Mouse (Mus musculus) neural tube, embryonic 14.5 days (tissue): ENCODE data around the gene Olfr709-ps1. TPM values are rescaled to one million over a fixed set of nuclear protein-coding genes. Genes with fewer than 3 reads are reported as not detected.
"Not testable (repeated sequence)": the region's sequence is repeated elsewhere in the genome, so short reads cannot be mapped to it uniquely, and the experiment has no call there.

Experiments used
- ATAC-seq: fragments of 200-750 bp; cut with Nextera tagmentation; 2 replicates; pipeline ENCODE4 v1.8.0; 2017; ENCODE audit warnings: low read depth, mild to moderate bottlenecking, moderate TSS enrichment, moderate library complexity
- H3K27ac ChIP-seq: fragments of 300-500 bp; sonication (generic); 2 replicates; pipeline ENCODE4 v1.5.1; 2014; ENCODE audit warnings: low read depth, mild to moderate bottlenecking, control low read depth, low read length, moderate library complexity, mixed read lengths
- H3K27me3 ChIP-seq: fragments of 300-500 bp; sonication (generic); 2 replicates; pipeline ENCODE4 v1.6.1; 2014; ENCODE audit warnings: low read length; ENCODE audit not compliant: control insufficient read depth, insufficient read depth
- H3K36me3 ChIP-seq: fragments of 300-500 bp; sonication (generic); 2 replicates; pipeline ENCODE4 v1.6.1; 2014; ENCODE audit warnings: low read length, mixed read lengths; ENCODE audit not compliant: control insufficient read depth, insufficient read depth
- H3K4me1 ChIP-seq: fragments of 300-500 bp; sonication (generic); 2 replicates; pipeline ENCODE4 v1.6.1; 2014; ENCODE audit warnings: low read length; ENCODE audit not compliant: control insufficient read depth, insufficient read depth
- H3K4me2 ChIP-seq: fragments of 300-500 bp; sonication (generic); 2 replicates; pipeline ENCODE4 v1.6.1; 2014; ENCODE audit warnings: mild to moderate bottlenecking, low read depth, low read length, control low read depth
- H3K4me3 ChIP-seq: fragments of 300-500 bp; sonication (generic); 2 replicates; pipeline ENCODE4 v1.5.1; 2014; ENCODE audit warnings: low read depth, low read length, control low read depth, mixed read lengths
- H3K9ac ChIP-seq: fragments of 300-500 bp; sonication (generic); replicated peaks from 2 replicates; pipeline ENCODE4 v1.6.1; 2014; ENCODE audit warnings: low read depth, mild to moderate bottlenecking, control low read depth, low read length, mixed read lengths
- H3K9me3 ChIP-seq: fragments of 300-500 bp; sonication (generic); 2 replicates; pipeline ENCODE4 v1.6.1; 2016; ENCODE audit warnings: low read length; ENCODE audit not compliant: control insufficient read depth
- WGBS: fragments of 180-500 bp; shearing (Covaris S2); extraction: QIAGEN DNeasy Blood & Tissue Kit; methylation state at CpG from one replicate; pipeline ENCODE4 v1.1.7; 2014; 5-methylcytosine and 5-hydroxymethylcytosine counted together
- polyA plus RNA-seq: library from polyadenylated mRNA; unstranded; fragments of >200 nt; fragmentation: Nextera tagmentation; extraction: Ambion mirVana; gene quantifications from 2 replicates; pipeline ENCODE4 v1.2.1, GENCODE M21; 2014

Olfr709-ps1 gene
- polyA plus RNA-seq = not detected in 2 replicates

DNA sequence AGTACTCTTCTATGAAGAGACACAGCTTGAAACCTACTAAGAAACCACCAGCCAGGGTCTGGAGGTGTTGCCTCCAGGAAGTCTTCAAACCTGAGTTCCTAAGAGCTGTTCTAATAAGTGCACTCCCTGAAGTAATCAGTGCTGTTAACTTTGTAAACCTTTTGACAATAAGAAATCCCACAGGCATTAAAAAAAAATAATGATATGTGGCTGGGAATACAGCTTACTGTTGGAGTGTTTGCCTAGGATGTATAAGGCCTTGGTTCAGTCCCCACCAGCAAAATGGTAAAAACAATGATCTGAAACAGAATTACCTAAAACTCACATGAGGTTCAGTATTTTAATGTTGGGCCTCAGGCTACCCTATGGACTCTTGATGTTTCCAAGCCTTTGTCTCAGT is at the start of gene Olfr709-ps1:
Gene Olfr709-ps1 (minus strand): TSS at position 101 of the 400 bp plus-strand sequence.
- Histone ChIP-seq H3K4me3 (no peak within 1 kb of the TSS), H3K27ac (no peak within 1 kb of the TSS), H3K4me2 (no peak within 1 kb of the TSS), H3K4me1 (no peaks in the 10 kb centered on the region), H3K36me3 (no peaks in the 10 kb centered on the region), H3K9ac (no peak within 1 kb of the TSS), H3K27me3 (no peaks in the 10 kb centered on the region), H3K9me3 (no peaks in the 10 kb centered on the region)
- ATAC-seq = no peak

DNA sequence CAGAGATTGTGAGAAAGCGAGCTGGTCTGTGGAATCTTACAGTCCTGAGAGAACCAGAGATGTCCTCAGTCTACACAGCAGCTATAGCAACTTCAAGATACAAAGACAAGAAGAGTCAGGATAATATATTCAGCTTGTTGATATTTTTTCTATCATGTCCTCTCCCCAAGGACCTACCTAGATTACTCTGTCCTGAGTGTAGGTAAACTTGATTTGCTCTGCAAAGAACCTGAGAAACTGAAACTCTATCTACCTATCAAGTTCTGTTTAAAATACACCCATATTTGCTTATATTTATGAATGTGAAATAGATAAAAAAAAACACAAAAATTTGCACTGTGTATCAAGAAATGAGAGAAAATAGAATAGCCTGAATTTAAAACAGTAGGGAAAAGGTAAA is 43.3 kb upstream of the Olfr709-ps1 start, which contains the start of gene Olfr711:
Gene Olfr711 (minus strand): TSS at position 101 of the 400 bp plus-strand sequence.
- no peaks in the 10 kb centered on the region for H3K4me1 ChIP-seq
- no peak within 1 kb of the TSS for H3K4me3 ChIP-seq
- no peaks in the 10 kb centered on the region for H3K27me3 ChIP-seq
- H3K36me3 ChIP-seq = no peaks in the 10 kb centered on the region
- no peak within 1 kb of the TSS for H3K27ac ChIP-seq
- 72% methylated on average over 1 of the region's 1 CpGs for WGBS
- H3K4me2 ChIP-seq = no peak within 1 kb of the TSS
- no peaks in the 10 kb centered on the region for H3K9me3 ChIP-seq
- H3K9ac ChIP-seq = no peak within 1 kb of the TSS
- no peak for ATAC-seq

DNA sequence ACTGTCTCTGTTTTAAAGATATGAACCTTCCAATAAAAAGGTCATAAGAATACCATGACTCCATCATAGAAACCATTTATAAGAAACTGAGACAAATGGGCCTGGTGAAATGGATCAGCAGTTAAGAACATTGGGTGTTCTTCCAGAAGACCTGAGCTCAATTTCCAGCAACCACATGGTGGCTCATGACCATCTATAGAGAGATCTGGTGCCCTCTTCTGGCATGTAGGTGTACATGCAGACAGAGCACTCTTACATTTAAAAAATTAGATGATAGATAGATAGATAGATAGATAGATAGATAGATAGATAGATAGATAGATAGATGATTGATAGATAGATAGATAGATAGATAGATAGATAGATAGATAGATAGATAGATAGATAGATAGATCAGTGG is 35.5 kb upstream of the Olfr709-ps1 start:
- H3K36me3 ChIP-seq, H3K4me2 ChIP-seq, ATAC-seq, H3K9ac ChIP-seq, H3K4me1 ChIP-seq, H3K9me3 ChIP-seq, H3K27me3 ChIP-seq, H3K27ac ChIP-seq, H3K4me3 ChIP-seq: not testable (repeated sequence)

DNA sequence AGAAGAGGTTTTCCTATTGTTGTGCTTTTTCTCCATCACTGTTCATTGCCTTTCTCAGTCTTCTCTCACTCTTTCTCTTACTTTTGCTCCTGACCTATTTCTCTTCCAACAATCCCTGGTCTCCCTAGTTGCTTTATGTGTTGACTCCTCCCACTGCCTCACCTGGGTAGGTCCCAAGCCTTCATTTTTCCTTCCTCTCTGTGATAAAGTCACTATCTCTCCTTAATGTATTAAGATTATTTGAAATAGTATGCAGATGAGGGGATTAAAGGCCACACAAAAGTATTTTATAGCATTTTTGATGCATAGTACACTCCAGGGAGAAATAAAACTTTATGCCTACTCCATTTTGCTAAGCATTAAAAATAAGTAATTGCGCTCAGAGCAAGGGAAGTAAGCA is 31.8 kb upstream of the Olfr709-ps1 start, which contains the start of gene Olfr6:
Gene Olfr6 (minus strand): TSS at position 101 of the 400 bp plus-strand sequence.
- Histone ChIP-seq H3K27me3 (no peaks in the 10 kb centered on the region), H3K27ac (no peak within 1 kb of the TSS), H3K9ac (no peak within 1 kb of the TSS), H3K9me3 (no peaks in the 10 kb centered on the region), H3K4me1 (no peaks in the 10 kb centered on the region), H3K4me2 (no peak within 1 kb of the TSS), H3K36me3 (no peaks in the 10 kb centered on the region), H3K4me3 (no peak within 1 kb of the TSS)
- no peak for ATAC-seq
- WGBS = 74% methylated on average over 1 of the region's 1 CpGs

DNA sequence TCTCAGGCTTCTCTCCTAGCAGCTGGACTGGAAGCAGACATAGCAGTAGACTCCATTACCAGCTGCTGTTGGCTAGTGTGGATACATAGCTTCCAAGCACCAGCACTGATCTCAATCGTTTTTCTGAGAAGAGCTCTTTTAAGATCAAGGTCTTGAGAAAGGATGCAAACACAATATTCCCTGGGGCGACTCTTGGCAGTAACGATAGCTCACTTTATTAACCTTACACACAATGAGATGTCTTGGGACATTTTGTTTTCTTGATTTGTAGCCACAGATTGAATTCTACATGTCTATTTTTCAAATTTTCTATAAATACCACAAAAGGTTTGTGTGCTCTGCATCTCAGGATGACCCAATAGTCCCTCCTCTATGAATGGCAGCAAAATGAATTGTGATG is 16.2 kb upstream of the Olfr709-ps1 start, which contains the start of gene Olfr710:
Gene Olfr710 (minus strand): TSS at position 101 of the 400 bp plus-strand sequence.
- Histone ChIP-seq H3K27ac (no peak within 1 kb of the TSS), H3K4me2 (no peak within 1 kb of the TSS), H3K9ac (no peak within 1 kb of the TSS), H3K4me1 (no peaks in the 10 kb centered on the region), H3K4me3 (no peak within 1 kb of the TSS), H3K27me3 (no peaks in the 10 kb centered on the region), H3K36me3 (no peaks in the 10 kb centered on the region), H3K9me3 (no peaks in the 10 kb centered on the region; the same call in 1 of the 2 replicates)
- ATAC-seq = no peak
- WGBS = 83% methylated on average over 3 of the region's 3 CpGs

DNA sequence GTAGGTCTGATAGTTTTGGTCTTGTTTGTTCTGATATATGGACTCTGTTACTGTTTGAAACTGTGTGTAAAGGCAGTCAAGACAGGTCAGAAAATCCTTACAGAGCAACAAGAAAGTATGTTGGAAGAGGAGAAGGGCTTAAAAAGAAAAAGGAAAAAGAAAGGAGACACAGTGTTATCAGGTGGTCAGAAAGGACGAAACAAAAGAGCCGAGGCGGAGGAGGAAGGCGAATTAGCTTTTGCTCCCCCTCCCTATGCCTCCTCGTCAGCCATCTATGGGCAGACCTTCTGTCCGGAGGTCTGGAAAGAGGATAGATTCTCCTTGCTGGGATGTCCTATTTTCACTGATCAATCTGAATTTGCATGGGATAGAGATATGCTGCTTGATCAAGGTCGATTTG is 11.1 kb downstream of the Olfr709-ps1 start:
- H3K36me3 ChIP-seq, H3K9ac ChIP-seq, H3K4me3 ChIP-seq, H3K27me3 ChIP-seq, H3K4me2 ChIP-seq, H3K9me3 ChIP-seq, H3K27ac ChIP-seq, H3K4me1 ChIP-seq, ATAC-seq: not testable (repeated sequence)
- WGBS = 81% methylated on average over 4 of the region's 7 CpGs

DNA sequence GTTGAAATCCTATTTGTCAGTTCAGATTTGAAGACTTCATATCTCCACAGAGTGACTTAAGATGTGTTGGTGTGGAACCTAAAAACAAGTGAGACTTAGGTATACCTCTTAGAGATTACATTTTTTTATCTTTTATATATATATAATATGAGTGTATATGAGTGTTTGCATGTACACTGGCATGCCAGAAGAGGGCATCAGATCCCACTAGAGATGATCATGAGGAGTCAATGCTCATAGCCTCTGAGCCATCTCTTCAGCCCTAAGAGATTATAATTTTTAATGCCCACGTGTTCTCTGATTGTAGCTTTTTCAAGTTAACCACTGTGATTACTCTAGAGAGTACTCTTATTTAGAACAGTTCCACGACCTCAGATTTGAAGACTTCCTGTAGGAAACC is 24.3 kb downstream of the Olfr709-ps1 start, which contains the start of gene Olfr1532-ps1:
Gene Olfr1532-ps1 (plus strand): TSS at position 326 of the 400 bp plus-strand sequence.
- Histone ChIP-seq H3K4me1 (no peaks in the 10 kb centered on the region), H3K27ac (no peak within 1 kb of the TSS), H3K4me2 (no peak within 1 kb of the TSS), H3K4me3 (no peak within 1 kb of the TSS), H3K9me3 (no peaks in the 10 kb centered on the region), H3K36me3 (no peaks in the 10 kb centered on the region), H3K27me3 (no peaks in the 10 kb centered on the region), H3K9ac (no peak within 1 kb of the TSS)
- ATAC-seq = no peak
- WGBS = 71% methylated on average over 2 of the region's 2 CpGs

DNA sequence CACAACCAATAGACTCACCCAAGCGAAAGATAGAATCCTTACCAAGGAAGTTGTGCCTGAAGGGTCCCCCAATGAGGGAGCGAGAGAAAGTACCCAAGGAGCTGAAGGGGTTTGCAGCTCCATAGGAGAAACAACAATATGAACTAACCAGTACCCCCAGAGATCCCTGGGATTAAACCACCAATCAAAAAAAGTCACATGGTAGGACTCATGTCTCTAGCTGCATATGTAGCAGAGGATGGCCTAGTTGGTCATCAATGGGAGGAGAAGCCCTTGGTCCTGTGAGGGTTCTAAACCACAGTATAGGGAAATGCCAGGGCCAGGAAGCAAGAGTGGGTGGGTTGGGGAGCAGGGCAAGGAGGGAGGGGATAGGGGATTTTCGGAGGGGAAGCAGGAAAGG is 30.9 kb downstream of the Olfr709-ps1 start, which contains the start of gene Olfr707:
Gene Olfr707 (minus strand): TSS at position 101 of the 400 bp plus-strand sequence.
- H3K36me3 ChIP-seq, H3K27ac ChIP-seq, H3K9me3 ChIP-seq, H3K4me3 ChIP-seq, H3K4me1 ChIP-seq, H3K9ac ChIP-seq, H3K27me3 ChIP-seq, H3K4me2 ChIP-seq, ATAC-seq: not testable (repeated sequence)
- WGBS = 82% methylated on average over 3 of the region's 3 CpGs

DNA sequence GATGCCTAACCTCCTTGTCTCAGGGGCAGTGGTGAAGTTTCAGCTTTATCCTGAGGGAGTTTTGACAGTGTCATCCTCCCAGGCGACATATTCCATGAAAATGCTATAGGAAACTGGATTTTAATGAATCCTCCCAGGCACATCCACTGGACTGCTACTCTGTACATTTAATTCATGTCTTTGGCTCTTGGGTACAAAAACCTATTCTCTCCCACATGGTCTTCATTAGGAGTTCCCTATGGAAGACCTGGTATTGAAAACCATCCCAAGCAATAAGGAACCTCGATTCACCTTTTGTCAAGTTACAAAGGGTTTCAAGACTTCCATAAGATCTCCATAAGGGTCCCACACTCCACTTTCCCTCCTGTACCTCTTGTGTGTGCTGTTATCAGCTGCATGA is 44.0 kb downstream of the Olfr709-ps1 start, which contains the start of gene Olfr706:
Gene Olfr706 (minus strand): TSS at position 101 of the 400 bp plus-strand sequence.
- ATAC-seq = no peak
- no peak within 1 kb of the TSS for H3K9ac ChIP-seq
- no peaks in the 10 kb centered on the region for H3K36me3 ChIP-seq
- no peak within 1 kb of the TSS for H3K4me3 ChIP-seq
- no peak within 1 kb of the TSS for H3K27ac ChIP-seq
- H3K9me3 ChIP-seq = no peaks in the 10 kb centered on the region
- H3K4me1 ChIP-seq = no peaks in the 10 kb centered on the region
- no peaks in the 10 kb centered on the region for H3K27me3 ChIP-seq
- WGBS = 81% methylated on average over 2 of the region's 2 CpGs
- no peak within 1 kb of the TSS for H3K4me2 ChIP-seq
